Mouse (Mus musculus): ENCODE measurements at regions not wholly inside any gene's neighbourhood (a gene's known extent, or its start where the extent isn't known, plus 50 kb on each side); places are given as distances from the start of the nearest gene placed in this dataset.
"Not testable (repeated sequence)": the region's sequence is repeated elsewhere in the genome, so short reads cannot be mapped to it uniquely, and the experiment has no call there.

- POLR2A ChIA-PET = interaction anchor here in 2 of 4 experiments (0.6 to 0.7 kb wide), 2 partner anchors 40 to 1247 kb away, joined by 3 to 4 read pairs; no protein-coding TSS in a partner anchor
- CTCF ChIA-PET = interaction anchor here in 1 of 4 experiments (0.7 kb wide), 1 partner anchor 30 kb away, joined by 3 read pairs; no protein-coding TSS in a partner anchor
Measured at GRCm38 (mm10) chr10:104592009-104592603, 398.3 kb downstream of the Gm4340 start.

- ChIA-PET POLR2A (interaction anchor here in 1 of 4 experiments (0.6 kb wide), 1 partner anchor 36 kb away, joined by 5 read pairs; no protein-coding TSS in a partner anchor), CTCF (no interaction called here)
Measured at GRCm38 (mm10) chr10:104595920-104596319, 402.1 kb downstream of the Gm4340 start.

GRCm38 (mm10) chr10:104627629-104628028, 433.8 kb downstream of the Gm4340 start:
- POLR2A ChIA-PET = no interaction called here
- CTCF ChIA-PET = no interaction called here

- ChIA-PET POLR2A (no interaction called here), CTCF (no interaction called here)
Measured at GRCm38 (mm10) chr10:104651020-104651419, 457.2 kb downstream of the Gm4340 start.

- POLR2A ChIA-PET = no interaction called here
- CTCF ChIA-PET = no interaction called here
Measured at GRCm38 (mm10) chr10:104660298-104660697, 466.5 kb downstream of the Gm4340 start.

- CTCF ChIA-PET = no interaction called here
- POLR2A ChIA-PET = no interaction called here
Measured at GRCm38 (mm10) chr10:104661672-104662071, 467.8 kb downstream of the Gm4340 start.

GRCm38 (mm10) chr10:104668286-104668685, 474.4 kb downstream of the Gm4340 start:
- CTCF ChIA-PET = no interaction called here
- POLR2A ChIA-PET = no interaction called here

- ChIA-PET CTCF (no interaction called here), POLR2A (no interaction called here)
Measured at GRCm38 (mm10) chr10:104684717-104685336, 491.0 kb downstream of the Gm4340 start.

GRCm38 (mm10) chr10:104685857-104686256, 492.0 kb downstream of the Gm4340 start:
- ChIA-PET CTCF (no interaction called here), POLR2A (no interaction called here)

GRCm38 (mm10) chr10:104686669-104687068, 492.8 kb downstream of the Gm4340 start:
- CTCF ChIA-PET = no interaction called here
- POLR2A ChIA-PET = no interaction called here

GRCm38 (mm10) chr10:104694974-104695373, 501.1 kb downstream of the Gm4340 start:
- CTCF ChIA-PET = no interaction called here
- POLR2A ChIA-PET = no interaction called here

- ChIA-PET CTCF (no interaction called here), POLR2A (no interaction called here)
Measured at GRCm38 (mm10) chr10:104708926-104709325, 515.1 kb downstream of the Gm4340 start.

GRCm38 (mm10) chr10:104713281-104713915, 519.6 kb downstream of the Gm4340 start:
- CTCF ChIA-PET, POLR2A ChIA-PET: not testable (repeated sequence)
